Mouse (Mus musculus): ENCODE results near the gene Ywhag.

- no peak for TF ChIP-seq POLR2A (IDR thresholded peaks at IDR 0.05; ENCODE audit: extremely low read depth, insufficient read depth, low read length)
- TF ChIP-seq CTCF (IDR thresholded peaks at IDR 0.05; ENCODE audit: extremely low read depth, insufficient read depth, low read length): no peak
These were observed 39.9 kb upstream of the Ywhag start, which contains the start of gene Ssc4d for GRCm38 (mm10) chr5:135974365-135974764.

Data from cortical plate, adult 2 months (tissue).